ENCODE assay signal across 21 mouse cellular contexts in the genomic region with DNA sequence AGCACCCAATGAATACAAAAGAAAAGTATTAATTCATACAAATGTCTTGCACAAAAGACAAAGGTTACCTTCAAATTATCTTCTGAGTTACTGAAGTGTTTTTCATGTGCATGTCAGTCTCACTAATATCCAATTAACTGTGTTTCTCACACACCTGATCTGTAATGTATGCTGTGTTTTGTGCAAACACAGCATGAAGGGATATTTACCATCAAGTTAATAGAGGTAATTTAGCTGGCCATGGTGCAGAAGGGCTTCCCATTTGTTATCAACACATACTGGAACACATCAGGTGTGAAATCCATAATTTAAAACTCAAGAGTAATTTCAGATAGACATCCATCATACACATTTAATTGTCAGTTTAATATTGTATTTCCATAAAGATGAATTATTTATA.
"Had no signal": no experiment of that assay in that cellular context is flagged by ENCODE, and none has a peak within 500 bp of the region (broad histone marks: within the 10 kb centered on the region; RNA-seq: fewer than 3 reads in every experiment).

No protein-coding gene starts in this region.

- H3K27ac ChIP-seq: kidney, embryonic 15.5 days; limb, embryonic 12.5 days; limb, embryonic 15.5 days; liver, embryonic 14.5 days; macrophage; midbrain, embryonic 12.5 days; midbrain, embryonic 15.5 days; stomach, embryonic 15.5 days had no signal

- H3K4me2 ChIP-seq: kidney, embryonic 15.5 days; limb, embryonic 12.5 days; limb, embryonic 15.5 days; liver, embryonic 11.5 days; lung, embryonic 14.5 days; midbrain, embryonic 12.5 days; midbrain, embryonic 15.5 days; stomach, embryonic 15.5 days had no signal

- H3K9ac ChIP-seq: kidney, embryonic 15.5 days; limb, embryonic 12.5 days; limb, embryonic 15.5 days; liver, embryonic 14.5 days; liver, postnatal 0 days; lung, embryonic 14.5 days; midbrain, embryonic 12.5 days; midbrain, embryonic 15.5 days; stomach, embryonic 15.5 days had no signal

- ATAC-seq: liver, postnatal 0 days; lung, postnatal 0 days; midbrain, embryonic 15.5 days had no signal

- H3K36me3 ChIP-seq: kidney, embryonic 15.5 days; limb, embryonic 12.5 days; limb, embryonic 15.5 days; midbrain, embryonic 12.5 days; midbrain, embryonic 15.5 days; stomach, embryonic 15.5 days had no signal

- H3K9me3 ChIP-seq: kidney, embryonic 15.5 days; limb, embryonic 12.5 days; limb, embryonic 15.5 days; midbrain, embryonic 12.5 days; midbrain, embryonic 15.5 days; stomach, embryonic 15.5 days had no signal

- DNase-seq: kidney, adult 8-10 months; kidney, postnatal 10 days; kidney, postnatal 36 days; layer of hippocampus, postnatal 36 days; left cerebral cortex, postnatal 4 days; liver, postnatal 0 days; lung, embryonic 14.5 days; retina, postnatal 1 day; right cerebral cortex, postnatal 25 days; spleen, adult 18-20 months; thymus, postnatal 25 days had no signal

- H3K4me1 ChIP-seq: kidney, embryonic 15.5 days; limb, embryonic 12.5 days; limb, embryonic 15.5 days; midbrain, embryonic 12.5 days; midbrain, embryonic 15.5 days; stomach, embryonic 15.5 days had no signal

- H3K4me3 ChIP-seq: kidney, embryonic 15.5 days; limb, embryonic 12.5 days; limb, embryonic 15.5 days; midbrain, embryonic 12.5 days; midbrain, embryonic 15.5 days; stomach, embryonic 15.5 days had no signal

- H3K27me3 ChIP-seq: kidney, embryonic 15.5 days; limb, embryonic 12.5 days; limb, embryonic 15.5 days; midbrain, embryonic 15.5 days; stomach, embryonic 15.5 days had no signal
